11 mouse cellular contexts compared by ENCODE assay signal in genomic region chr1:63517800-63518199, GRCm38 (mm10).
DNase-seq lines count a peak whose midpoint lies in the region.
"Had no signal": no experiment of that assay in that cellular context is flagged by ENCODE, and none has a peak within 500 bp of the region (broad histone marks: within the 10 kb centered on the region; RNA-seq: fewer than 3 reads in every experiment).

No protein-coding gene starts in this region.

- peak; percentile 2 for DNase-seq in ovary, adult 18-20 months (ENCODE audit: low spot score)
- DNase-seq in ovary, postnatal 14 days (ENCODE audit: low spot score), result no peak
- peak; percentile 36 for DNase-seq in adrenal gland, postnatal 10 days
- peak; percentile 30 for DNase-seq in cerebellum, adult 8-10 months
- DNase-seq in kidney, postnatal 36 days, result no peak
- no peak for DNase-seq in kidney, postnatal 4 days
- DNase-seq in layer of hippocampus, adult 8-10 months (ENCODE audit: low spot score in 2 of 2), result no peak
- DNase-seq: heart, postnatal 36 days; layer of hippocampus, adult 9-11 months; right cerebral cortex, postnatal 14 days; thymus, adult 2 months had no signal

Comparison
In these comparisons a context has a peak if more than half of its experiments do, and no peak if none do; other contexts are left out.
1. DNase-seq: peak in ovary, adult 18-20 months (single experiment), adrenal gland, postnatal 10 days (single experiment) and cerebellum, adult 8-10 months (single experiment); none in ovary, postnatal 14 days (single experiment), kidney, postnatal 36 days (0 of 2), kidney, postnatal 4 days (0 of 2) and layer of hippocampus, adult 8-10 months (0 of 2).